Mouse (Mus musculus): ENCODE measurements at regions not wholly inside any gene's neighbourhood (a gene's known extent, or its start where the extent isn't known, plus 50 kb on each side); places are given as distances from the start of the nearest gene placed in this dataset.

- H3K27me3 ChIP-seq (ENCODE audit: control insufficient read depth, insufficient read depth, low read length), result no peaks in the 10 kb centered on the region
- 76% methylated on average over 1 of the region's 1 CpGs for WGBS
- H3K9ac ChIP-seq (ENCODE audit: low read depth, low read length), result no peak overlapping the region
- no peak overlapping the region for H3K27ac ChIP-seq (replicated peaks; ENCODE audit: insufficient read depth, low read depth, low read length)
- TF ChIP-seq CTCF (IDR thresholded peaks at IDR 0.05; ENCODE audit: low read depth, low read length) (no peak), POLR2A (IDR thresholded peaks at IDR 0.05; ENCODE audit: extremely low read depth, insufficient read depth, low read length) (no peak)
- H3K4me3 ChIP-seq (ENCODE audit: insufficient read depth, low read depth, low read length), result no peak overlapping the region
- no peaks in the 10 kb centered on the region for H3K79me2 ChIP-seq (ENCODE audit: control insufficient read depth, insufficient read depth, low read length)
- H3K4me1 ChIP-seq (ENCODE audit: control insufficient read depth, insufficient read depth, low read length), result no peaks in the 10 kb centered on the region
- H3K36me3 ChIP-seq (ENCODE audit: control insufficient read depth, insufficient read depth, low read length), result no peaks in the 10 kb centered on the region
- no peak for DNase-seq (ENCODE audit: extremely low read depth, low read depth, low spot score)
Observed at GRCm38 (mm10) chr7:94594643-94595042, 1515.0 kb downstream of the Fam181b start.

GRCm38 (mm10) chr7:94618965-94619364 lies 1539.3 kb downstream of the Fam181b start:
- no peak for DNase-seq (ENCODE audit: extremely low read depth, low read depth, low spot score)

GRCm38 (mm10) chr7:94624546-94624945 lies 1544.9 kb downstream of the Fam181b start:
- H3K9ac ChIP-seq (ENCODE audit: low read depth, low read length), result no peak overlapping the region
- H3K27ac ChIP-seq (replicated peaks; ENCODE audit: insufficient read depth, low read depth, low read length), result no peak overlapping the region
- H3K4me3 ChIP-seq (ENCODE audit: insufficient read depth, low read depth, low read length), result no peak overlapping the region
- no peaks in the 10 kb centered on the region for H3K27me3 ChIP-seq (ENCODE audit: control insufficient read depth, insufficient read depth, low read length)
- H3K79me2 ChIP-seq (ENCODE audit: control insufficient read depth, insufficient read depth, low read length), result no peaks in the 10 kb centered on the region
- no peak for TF ChIP-seq POLR2A (IDR thresholded peaks at IDR 0.05; ENCODE audit: extremely low read depth, insufficient read depth, low read length)
- TF ChIP-seq CTCF (IDR thresholded peaks at IDR 0.05; ENCODE audit: low read depth, low read length), result no peak
- H3K36me3 ChIP-seq (ENCODE audit: control insufficient read depth, insufficient read depth, low read length), result no peaks in the 10 kb centered on the region
- DNase-seq (ENCODE audit: extremely low read depth, low read depth, low spot score), result no peak
- WGBS, result 63% methylated on average over 1 of the region's 1 CpGs
- no peaks in the 10 kb centered on the region for H3K4me1 ChIP-seq (ENCODE audit: control insufficient read depth, insufficient read depth, low read length)

More at GRCm38 (mm10) chr7:94618965-94619364, 1539.3 kb downstream of the Fam181b start:
- H3K4me1 ChIP-seq (ENCODE audit: control insufficient read depth, insufficient read depth, low read length), result no peaks in the 10 kb centered on the region
- WGBS, result 76% methylated on average over 5 of the region's 5 CpGs
- H3K4me3 ChIP-seq (ENCODE audit: insufficient read depth, low read depth, low read length), result no peak overlapping the region
- H3K9ac ChIP-seq (ENCODE audit: low read depth, low read length), result no peak overlapping the region
- no peaks in the 10 kb centered on the region for H3K27me3 ChIP-seq (ENCODE audit: control insufficient read depth, insufficient read depth, low read length)
- no peaks in the 10 kb centered on the region for H3K79me2 ChIP-seq (ENCODE audit: control insufficient read depth, insufficient read depth, low read length)
- no peak overlapping the region for H3K27ac ChIP-seq (replicated peaks; ENCODE audit: insufficient read depth, low read depth, low read length)
- no peaks in the 10 kb centered on the region for H3K36me3 ChIP-seq (ENCODE audit: control insufficient read depth, insufficient read depth, low read length)
- TF ChIP-seq POLR2A (IDR thresholded peaks at IDR 0.05; ENCODE audit: extremely low read depth, insufficient read depth, low read length) (no peak), CTCF (IDR thresholded peaks at IDR 0.05; ENCODE audit: low read depth, low read length) (no peak)

GRCm38 (mm10) chr7:94637367-94638023 lies 1533.6 kb upstream of the Tenm4 start:
- H3K27me3 ChIP-seq (ENCODE audit: control insufficient read depth, insufficient read depth, low read length), result no peaks in the 10 kb centered on the region
- no peaks in the 10 kb centered on the region for H3K79me2 ChIP-seq (ENCODE audit: control insufficient read depth, insufficient read depth, low read length)
- no peaks in the 10 kb centered on the region for H3K4me1 ChIP-seq (ENCODE audit: control insufficient read depth, insufficient read depth, low read length)
- no peaks in the 10 kb centered on the region for H3K36me3 ChIP-seq (ENCODE audit: control insufficient read depth, insufficient read depth, low read length)
- no peak for TF ChIP-seq POLR2A (IDR thresholded peaks at IDR 0.05; ENCODE audit: extremely low read depth, insufficient read depth, low read length)
- no peak for TF ChIP-seq CTCF (IDR thresholded peaks at IDR 0.05; ENCODE audit: low read depth, low read length)
- no peak for DNase-seq (ENCODE audit: extremely low read depth, low read depth, low spot score)
- H3K27ac ChIP-seq (replicated peaks; ENCODE audit: insufficient read depth, low read depth, low read length), result no peak overlapping the region
- 71% methylated on average over 3 of the region's 3 CpGs for WGBS
- no peak overlapping the region for H3K9ac ChIP-seq (ENCODE audit: low read depth, low read length)
- no peak overlapping the region for H3K4me3 ChIP-seq (ENCODE audit: insufficient read depth, low read depth, low read length)

- TF ChIP-seq POLR2A (IDR thresholded peaks at IDR 0.05; ENCODE audit: extremely low read depth, insufficient read depth, low read length), result no peak
- TF ChIP-seq CTCF (IDR thresholded peaks at IDR 0.05; ENCODE audit: low read depth, low read length), result no peak
- H3K27me3 ChIP-seq (ENCODE audit: control insufficient read depth, insufficient read depth, low read length), result no peaks in the 10 kb centered on the region
- H3K4me3 ChIP-seq (ENCODE audit: insufficient read depth, low read depth, low read length), result no peak overlapping the region
- WGBS, result 66% methylated on average over 7 of the region's 7 CpGs
- H3K27ac ChIP-seq (replicated peaks; ENCODE audit: insufficient read depth, low read depth, low read length), result no peak overlapping the region
- no peaks in the 10 kb centered on the region for H3K79me2 ChIP-seq (ENCODE audit: control insufficient read depth, insufficient read depth, low read length)
- H3K9ac ChIP-seq (ENCODE audit: low read depth, low read length), result no peak overlapping the region
- H3K4me1 ChIP-seq (ENCODE audit: control insufficient read depth, insufficient read depth, low read length), result no peaks in the 10 kb centered on the region
- no peak for DNase-seq (ENCODE audit: extremely low read depth, low read depth, low spot score)
- H3K36me3 ChIP-seq (ENCODE audit: control insufficient read depth, insufficient read depth, low read length), result no peaks in the 10 kb centered on the region
Observed at GRCm38 (mm10) chr7:94644560-94645285, 1526.3 kb upstream of the Tenm4 start.

GRCm38 (mm10) chr7:94645337-94645736 lies 1525.7 kb upstream of the Tenm4 start:
- Histone ChIP-seq H3K27me3 (ENCODE audit: control insufficient read depth, insufficient read depth, low read length) (no peaks in the 10 kb centered on the region), H3K4me1 (ENCODE audit: control insufficient read depth, insufficient read depth, low read length) (no peaks in the 10 kb centered on the region), H3K79me2 (ENCODE audit: control insufficient read depth, insufficient read depth, low read length) (no peaks in the 10 kb centered on the region), H3K9ac (ENCODE audit: low read depth, low read length) (no peak overlapping the region), H3K36me3 (ENCODE audit: control insufficient read depth, insufficient read depth, low read length) (no peaks in the 10 kb centered on the region), H3K4me3 (ENCODE audit: insufficient read depth, low read depth, low read length) (no peak overlapping the region), H3K27ac (replicated peaks; ENCODE audit: insufficient read depth, low read depth, low read length) (no peak overlapping the region)
- 50% methylated on average over 4 of the region's 4 CpGs for WGBS
- no peak for DNase-seq (ENCODE audit: extremely low read depth, low read depth, low spot score)
- no peak for TF ChIP-seq CTCF (IDR thresholded peaks at IDR 0.05; ENCODE audit: low read depth, low read length)
- no peak for TF ChIP-seq POLR2A (IDR thresholded peaks at IDR 0.05; ENCODE audit: extremely low read depth, insufficient read depth, low read length)

Data from liver, adult 2 months (tissue).